ENCODE assay signal across 12 mouse cellular contexts in the genomic region with DNA sequence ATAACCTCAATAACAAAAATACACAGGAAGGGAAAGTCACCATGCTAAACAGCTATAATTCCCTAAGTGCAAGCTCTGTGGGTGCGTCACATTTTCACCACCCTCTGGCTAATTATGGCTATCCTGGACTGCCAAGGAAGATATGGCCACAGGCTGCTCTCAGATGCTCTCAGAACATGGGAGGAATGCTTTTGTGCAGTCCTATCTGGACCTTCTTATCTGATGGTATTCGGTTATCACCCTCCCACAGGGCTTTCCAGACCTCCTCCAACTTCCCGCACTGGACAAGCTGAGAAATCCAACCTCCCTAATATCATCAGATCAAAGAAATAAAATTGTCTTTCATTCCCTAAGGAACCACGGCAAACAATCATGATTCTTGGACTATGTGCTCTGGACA.
"Had no signal": no experiment of that assay in that cellular context is flagged by ENCODE, and none has a peak within 500 bp of the region (broad histone marks: within the 10 kb centered on the region; RNA-seq: fewer than 3 reads in every experiment).

No protein-coding gene starts in this region.

- H3K27me3 ChIP-seq: limb, embryonic 12.5 days; liver, embryonic 13.5 days; neural tube, embryonic 15.5 days had no signal

- H3K4me1 ChIP-seq: limb, embryonic 12.5 days; liver, embryonic 13.5 days; neural tube, embryonic 15.5 days had no signal

- H3K4me2 ChIP-seq: limb, embryonic 12.5 days; liver, embryonic 13.5 days; neural tube, embryonic 15.5 days had no signal

- DNase-seq: kidney, postnatal 10 days; liver; liver, embryonic 13.5 days; liver, postnatal 0 days; lung, postnatal 10 days; midbrain, embryonic 14.5 days; thymus, postnatal 4 days had no signal

- ATAC-seq: intestine, postnatal 0 days; liver, postnatal 0 days had no signal

- H3K4me3 ChIP-seq: limb, embryonic 12.5 days; liver, embryonic 13.5 days; myocyte; neural tube, embryonic 15.5 days had no signal

- H3K27ac ChIP-seq: limb, embryonic 12.5 days; liver, embryonic 13.5 days; neural tube, embryonic 15.5 days; stomach, postnatal 0 days had no signal

- H3K9me3 ChIP-seq: limb, embryonic 12.5 days; liver, embryonic 13.5 days; neural tube, embryonic 15.5 days had no signal

- H3K9ac ChIP-seq: limb, embryonic 12.5 days; liver, embryonic 13.5 days; liver, postnatal 0 days; neural tube, embryonic 15.5 days had no signal

- H3K36me3 ChIP-seq: limb, embryonic 12.5 days; liver, embryonic 13.5 days; neural tube, embryonic 15.5 days had no signal
